Mouse (Mus musculus) heart, embryonic 16.5 days (tissue): Measurements from ENCODE around the gene Cyb561. TPM values are rescaled to one million over a fixed set of nuclear protein-coding genes. Genes with fewer than 3 reads are reported as not detected.

Source experiments
- ATAC-seq: fragments of 200-750 bp; cut with Nextera tagmentation; replicated peaks from 2 replicates; pipeline ENCODE4 v1.8.0; 2017; ENCODE audit warnings: moderate number of reproducible peaks; ENCODE audit not compliant: insufficient read depth, low FRiP score; ENCODE audit errors: extremely low read depth
- H3K27ac ChIP-seq: fragments of 300-500 bp; sonication (generic); 2 replicates; pipeline ENCODE4 v1.5.1; 2014; ENCODE audit warnings: mild to moderate bottlenecking, low read length, control low read depth, moderate library complexity
- H3K27me3 ChIP-seq: fragments of 300-500 bp; sonication (generic); 2 replicates; pipeline ENCODE4 v1.6.1; 2014; ENCODE audit warnings: low read length, mixed read lengths; ENCODE audit not compliant: control insufficient read depth, insufficient read depth
- H3K36me3 ChIP-seq: fragments of 300-500 bp; sonication (generic); 2 replicates; pipeline ENCODE4 v1.6.1; 2014; ENCODE audit not compliant: control insufficient read depth, insufficient read depth
- H3K4me1 ChIP-seq: fragments of 300-500 bp; sonication (generic); 2 replicates; pipeline ENCODE4 v1.6.1; 2014; ENCODE audit warnings: low read length, mixed read lengths; ENCODE audit not compliant: control insufficient read depth, insufficient read depth
- H3K4me2 ChIP-seq: fragments of 300-500 bp; sonication (generic); 2 replicates; pipeline ENCODE4 v1.6.1; 2014; ENCODE audit warnings: low read depth, mild to moderate bottlenecking, control low read depth, low read length
- H3K4me3 ChIP-seq: fragments of 300-500 bp; sonication (generic); 2 replicates; pipeline ENCODE4 v1.5.1; 2014; ENCODE audit warnings: mild to moderate bottlenecking, control low read depth, low read length
- H3K9ac ChIP-seq: fragments of 300-500 bp; sonication (generic); 2 replicates; pipeline ENCODE4 v1.6.1; 2014; ENCODE audit warnings: low read length, control low read depth
- H3K9me3 ChIP-seq: fragments of 300-500 bp; sonication (generic); replicated peaks from 2 replicates; pipeline ENCODE4 v1.6.1; 2016; ENCODE audit warnings: low read length; ENCODE audit not compliant: control insufficient read depth
- WGBS: fragments of 180-500 bp; shearing (Covaris S2); extraction: QIAGEN DNeasy Blood & Tissue Kit; methylation state at CpG from one replicate; pipeline ENCODE4 v1.1.7; 2014; 5-methylcytosine and 5-hydroxymethylcytosine counted together
- polyA plus RNA-seq: library from polyadenylated mRNA; unstranded; fragments of >200 nt; fragmentation: Nextera tagmentation; extraction: Ambion mirVana; gene quantifications from 2 replicates; pipeline ENCODE4 v1.2.1, GENCODE M21; 2015

Gene Cyb561
- polyA plus RNA-seq = 8.0 and 10.5 TPM in 2 replicates

DNA sequence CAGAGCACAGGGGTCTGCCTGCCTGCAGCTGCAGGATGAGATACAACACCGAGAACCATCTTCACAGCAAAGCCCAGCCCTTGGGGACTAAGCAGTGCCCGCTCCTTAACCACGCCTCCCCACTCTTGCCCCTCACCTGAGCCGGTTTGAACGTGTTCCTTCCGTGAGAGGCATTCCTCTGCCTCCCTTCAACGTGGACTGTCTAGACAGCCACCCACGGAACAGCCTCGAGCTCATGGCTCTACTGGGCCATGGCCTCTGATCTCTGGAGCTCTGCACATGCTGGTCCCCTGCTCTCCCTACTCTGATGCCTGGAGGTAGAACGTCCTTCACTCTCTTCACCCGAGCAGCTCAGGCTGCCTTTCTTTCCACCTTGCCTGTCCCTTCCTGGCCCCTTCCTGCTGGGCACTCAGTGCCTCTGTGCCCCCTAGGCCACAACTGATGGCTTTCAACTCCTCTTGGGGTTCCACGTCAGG is at the start of gene Cyb561:
Cyb561 (minus strand) TSS at position 426 of the 476 bp plus-strand sequence.
- no peak within 1 kb of the TSS for H3K4me2 ChIP-seq

DNA sequence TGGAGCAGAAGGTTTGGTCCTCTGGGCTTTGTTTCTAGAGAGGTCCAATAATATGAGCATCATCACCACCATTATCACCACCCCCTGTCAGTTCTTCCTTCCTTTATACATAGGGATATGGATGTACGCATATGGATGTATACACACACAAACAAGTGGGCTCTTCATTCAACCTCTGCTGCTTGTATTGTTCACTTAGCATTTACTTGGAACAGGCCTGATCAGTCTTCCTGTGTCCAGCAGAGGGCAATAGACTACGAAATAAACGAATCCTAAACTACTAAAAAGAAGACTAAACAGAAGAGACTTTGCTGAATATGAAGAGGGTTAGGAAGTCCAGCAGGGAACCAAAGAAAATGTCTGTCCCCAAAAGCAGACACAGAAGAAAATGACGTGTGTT is 48.6 kb upstream of the Cyb561 start:
- Histone ChIP-seq H3K4me3 (no peak overlapping the region), H3K36me3 (no peaks in the 10 kb centered on the region), H3K27ac (no peak overlapping the region), H3K9me3 (no peaks in the 10 kb centered on the region), H3K27me3 (no peaks in the 10 kb centered on the region), H3K4me2 (no peak overlapping the region), H3K9ac (no peak overlapping the region), H3K4me1 (no peaks in the 10 kb centered on the region)
- WGBS = 38% methylated on average over 4 of the region's 4 CpGs
- ATAC-seq = no peak

More for the DNA sequence above, at the start of gene Cyb561:
- Histone ChIP-seq H3K27me3 (peaks cover 2% of the 10 kb centered on the region; the same call in 1 of the 2 replicates), H3K9me3 (no peaks in the 10 kb centered on the region), H3K27ac (no peak within 1 kb of the TSS), H3K4me1 (no peaks in the 10 kb centered on the region), H3K9ac (no peak within 1 kb of the TSS), H3K36me3 (no peaks in the 10 kb centered on the region), H3K4me3 (no peak within 1 kb of the TSS)
- no peak for ATAC-seq
- WGBS = 65% methylated on average over 12 of the region's 12 CpGs

DNA sequence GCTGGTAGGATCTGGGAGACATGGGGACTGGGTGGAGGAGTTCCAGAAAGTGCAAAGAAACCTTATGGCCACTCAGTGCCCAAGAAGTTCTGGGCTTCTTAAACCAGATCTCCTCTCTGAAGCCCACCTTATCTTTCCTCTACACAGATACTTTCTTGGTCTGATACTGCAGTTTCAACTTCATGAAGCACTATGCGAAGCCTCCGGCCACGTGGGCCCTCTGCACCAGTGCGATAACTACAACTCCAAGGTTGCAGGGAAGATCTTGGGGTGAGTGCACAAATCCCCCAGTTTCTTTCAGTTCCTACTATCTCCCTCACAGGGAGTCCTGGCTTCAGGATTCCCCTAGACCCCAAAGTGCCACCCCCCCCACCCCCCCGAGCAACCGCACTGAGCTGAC is 46.9 kb upstream of the Cyb561 start:
- no peaks in the 10 kb centered on the region for H3K4me1 ChIP-seq
- no peak overlapping the region for H3K4me3 ChIP-seq
- no peaks in the 10 kb centered on the region for H3K9me3 ChIP-seq
- H3K9ac ChIP-seq = no peak overlapping the region
- no peaks in the 10 kb centered on the region for H3K27me3 ChIP-seq
- WGBS = 82% methylated on average over 6 of the region's 6 CpGs
- H3K27ac ChIP-seq = no peak overlapping the region
- ATAC-seq = no peak
- no peaks in the 10 kb centered on the region for H3K36me3 ChIP-seq
- H3K4me2 ChIP-seq = no peak overlapping the region

DNA sequence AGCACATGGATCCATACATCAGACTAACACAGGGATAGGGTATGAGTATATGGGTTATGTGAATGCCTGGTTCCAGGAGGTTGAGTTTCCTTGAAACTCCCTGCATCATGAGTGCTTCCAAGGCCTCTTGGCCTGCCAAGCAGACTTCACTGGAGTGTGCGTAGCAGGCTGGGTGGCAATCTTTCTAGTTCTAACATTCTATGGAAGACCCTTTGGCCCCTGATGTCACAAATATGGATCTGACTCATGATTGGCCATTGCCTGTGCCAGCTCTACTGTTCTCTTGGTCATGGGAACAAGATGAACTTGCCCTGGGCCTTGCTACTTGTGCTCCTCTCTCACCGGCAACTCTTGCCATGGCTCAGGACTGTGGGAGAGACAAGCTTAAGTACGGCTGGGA is 41.2 kb upstream of the Cyb561 start, which contains the start of gene Ace3:
Ace3 (plus strand) TSS at position 301 of the 400 bp plus-strand sequence.
- no peak within 1 kb of the TSS for H3K4me3 ChIP-seq
- no peak within 1 kb of the TSS for H3K9ac ChIP-seq
- H3K36me3 ChIP-seq = no peaks in the 10 kb centered on the region
- ATAC-seq = no peak
- no peaks in the 10 kb centered on the region for H3K4me1 ChIP-seq
- no peak within 1 kb of the TSS for H3K27ac ChIP-seq
- H3K4me2 ChIP-seq = no peak within 1 kb of the TSS
- H3K27me3 ChIP-seq = no peaks in the 10 kb centered on the region
- H3K9me3 ChIP-seq = no peaks in the 10 kb centered on the region
- 83% methylated on average over 3 of the region's 3 CpGs for WGBS

DNA sequence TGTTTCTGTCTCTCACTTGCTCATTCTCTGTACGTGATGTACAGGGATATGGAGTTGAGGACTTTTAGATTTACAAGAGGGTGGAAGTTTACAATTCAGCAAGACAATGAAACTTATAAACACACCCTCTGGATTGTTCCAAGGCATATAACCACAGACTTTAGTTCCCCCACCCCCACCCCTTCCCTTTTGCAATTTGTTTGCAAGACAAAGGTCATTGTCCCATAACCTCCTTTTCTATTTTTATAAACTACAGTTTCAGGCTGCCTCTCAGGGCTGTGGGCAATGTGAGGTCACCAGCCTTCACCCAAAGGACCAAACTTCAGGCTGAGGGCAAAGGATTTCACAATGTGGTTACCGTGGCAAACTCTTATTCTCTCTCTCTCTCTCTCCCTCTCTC is 37.1 kb upstream of the Cyb561 start:
- Histone ChIP-seq H3K4me1 (0 out of 2 replicates have a peak, but pooled peaks cover 2% of the 10 kb centered on the region), H3K36me3 (no peaks in the 10 kb centered on the region), H3K27me3 (no peaks in the 10 kb centered on the region), H3K9me3 (no peaks in the 10 kb centered on the region), H3K4me3 (no peak overlapping the region), H3K9ac (no peak overlapping the region), H3K27ac (no peak overlapping the region), H3K4me2 (no peak overlapping the region)
- WGBS = 73% methylated on average over 2 of the region's 2 CpGs
- no peak for ATAC-seq

DNA sequence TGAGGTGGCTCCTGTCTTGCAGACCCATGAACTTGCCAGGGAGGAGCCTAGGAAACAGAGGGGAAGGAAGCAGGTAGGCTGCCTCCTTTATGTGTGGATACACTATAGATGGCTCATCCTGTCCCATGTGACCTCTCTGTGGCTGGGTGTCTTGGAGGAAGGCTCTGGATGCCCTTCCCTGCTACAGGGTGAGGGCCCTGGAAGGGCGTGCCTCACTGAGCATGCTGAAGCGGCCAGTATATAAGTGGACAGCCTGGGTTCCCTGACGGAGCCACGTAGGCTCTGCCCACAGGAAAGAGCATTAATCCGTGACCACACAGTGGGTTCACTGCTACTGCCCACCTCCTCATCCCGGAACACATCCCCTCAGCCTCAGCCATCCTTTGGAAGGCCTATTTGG is 36.3 kb upstream of the Cyb561 start:
- Histone ChIP-seq H3K27me3 (0 out of 2 replicates have a peak, but pooled peaks cover 2% of the 10 kb centered on the region), H3K4me2 (no peak overlapping the region), H3K4me3 (no peak overlapping the region), H3K4me1 (0 out of 2 replicates have a peak, but pooled peaks cover 2% of the 10 kb centered on the region), H3K9me3 (no peaks in the 10 kb centered on the region), H3K9ac (no peak overlapping the region), H3K27ac (no peak overlapping the region), H3K36me3 (no peaks in the 10 kb centered on the region)
- no peak for ATAC-seq
- 79% methylated on average over 6 of the region's 6 CpGs for whole genome bisulfite sequencing

DNA sequence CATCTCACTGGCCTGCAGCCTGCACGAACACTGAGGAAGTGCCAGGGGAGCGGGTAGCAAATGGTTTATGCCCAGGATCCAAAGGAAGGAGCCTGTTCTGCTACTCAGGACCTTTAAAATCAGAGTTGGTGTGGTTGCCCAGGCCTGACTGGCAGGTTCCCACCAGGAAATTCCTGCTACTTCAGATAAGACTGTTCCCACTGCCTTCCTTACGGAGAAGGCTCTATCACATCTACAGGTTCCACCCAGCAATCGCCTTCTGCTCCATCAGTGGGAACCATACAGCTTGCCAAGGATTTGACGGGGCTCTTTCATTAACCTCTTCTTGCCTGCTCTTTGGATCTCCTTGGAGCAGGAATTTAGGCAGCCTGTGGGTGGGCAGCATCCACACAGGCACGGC is 34.3 kb upstream of the Cyb561 start:
- 52% methylated on average over 6 of the region's 6 CpGs for WGBS
- Histone ChIP-seq H3K4me1 (0 out of 2 replicates have a peak, but pooled peaks cover 2% of the 10 kb centered on the region), H3K4me3 (no peak overlapping the region), H3K27me3 (0 out of 2 replicates have a peak, but pooled peaks cover 2% of the 10 kb centered on the region), H3K9ac (no peak overlapping the region), H3K27ac (no peak overlapping the region), H3K4me2 (no peak overlapping the region), H3K36me3 (no peaks in the 10 kb centered on the region), H3K9me3 (no peaks in the 10 kb centered on the region)
- ATAC-seq = no peak

DNA sequence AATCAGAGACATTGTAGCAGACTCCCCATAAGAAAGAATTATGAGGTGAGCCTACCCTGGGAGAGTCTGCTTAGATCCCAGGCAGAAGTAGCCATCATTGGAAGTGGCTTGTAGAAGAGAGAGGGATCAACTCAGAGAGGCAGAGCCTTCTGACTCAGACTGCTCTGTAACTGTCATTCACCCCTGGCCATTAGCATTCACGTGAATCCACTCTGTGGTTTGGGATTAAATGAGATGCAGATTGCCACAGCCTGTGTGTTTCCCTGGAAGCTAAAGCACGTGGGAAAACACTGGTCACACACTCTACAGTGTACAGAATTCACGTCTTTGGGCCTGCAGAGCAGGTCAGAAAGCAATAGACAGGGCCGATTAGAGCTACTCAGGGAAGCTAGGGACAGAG is 31.3 kb upstream of the Cyb561 start:
- Histone ChIP-seq H3K9ac (no peak overlapping the region), H3K27me3 (peaks cover 3% of the 10 kb centered on the region; the same call in 1 of the 2 replicates), H3K4me2 (no peak overlapping the region), H3K36me3 (no peaks in the 10 kb centered on the region), H3K4me1 (0 out of 2 replicates have a peak, but pooled peaks cover 2% of the 10 kb centered on the region), H3K4me3 (no peak overlapping the region), H3K27ac (no peak overlapping the region), H3K9me3 (no peaks in the 10 kb centered on the region)
- ATAC-seq = no peak
- WGBS = 69% methylated on average over 4 of the region's 4 CpGs

DNA sequence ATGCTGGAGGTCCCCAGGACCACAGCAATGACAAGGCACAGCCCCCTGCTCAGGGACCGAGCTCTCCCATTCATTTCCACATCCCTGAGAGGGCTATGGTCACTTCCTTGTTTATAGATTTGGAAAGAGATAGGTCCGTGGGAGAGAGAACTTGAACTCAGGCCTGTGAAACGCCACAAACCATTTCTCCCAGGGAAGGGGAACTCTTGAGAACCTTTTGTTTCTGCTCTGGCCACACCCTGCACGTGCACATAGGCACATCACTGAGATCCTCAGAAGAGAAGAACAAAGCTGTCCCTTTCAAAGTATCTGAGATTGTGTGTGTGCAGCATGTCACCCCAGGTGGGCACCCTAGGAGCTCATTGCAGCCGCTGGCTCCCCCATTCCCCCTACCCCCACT is 25.5 kb upstream of the Cyb561 start:
- Histone ChIP-seq H3K9me3 (no peaks in the 10 kb centered on the region), H3K4me2 (no peak overlapping the region), H3K4me1 (no peaks in the 10 kb centered on the region), H3K9ac (no peak overlapping the region), H3K27me3 (peaks cover 6% of the 10 kb centered on the region), H3K27ac (no peak overlapping the region), H3K36me3 (no peaks in the 10 kb centered on the region), H3K4me3 (no peak overlapping the region)
- WGBS = 54% methylated on average over 5 of the region's 5 CpGs
- no peak for ATAC-seq
